Mouse (Mus musculus): ENCODE results near the gene Axin1. TPM values are rescaled to one million over a fixed set of nuclear protein-coding genes. Genes with fewer than 3 reads are reported as not detected.

The Axin1 gene
- total RNA-seq, 2 experiments from 2014 or later, result 25.9 to 29.7 TPM

DNA sequence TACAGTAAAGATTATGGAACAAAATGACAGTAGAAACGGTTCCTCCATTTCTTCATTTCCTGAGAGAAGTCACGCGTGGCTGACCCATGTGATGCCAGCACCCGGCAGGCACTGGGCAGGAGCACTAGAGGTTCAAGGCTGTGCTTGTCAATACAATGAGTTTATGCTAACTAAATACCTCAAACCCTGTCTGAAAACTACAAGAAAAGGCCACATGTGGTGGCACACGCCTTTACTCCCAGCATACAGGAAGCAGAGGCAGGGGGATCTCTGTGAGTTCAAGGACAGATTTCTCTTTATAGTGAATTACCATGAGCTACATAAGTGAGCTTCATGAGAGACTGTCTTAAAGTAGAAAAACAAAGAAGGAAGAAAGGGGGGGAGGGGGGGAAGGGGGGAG, 92.7 kb downstream of the Axin1 start:
- intact Hi-C loops (cut with DNase I), result no loop called here
- no peak for TF ChIP-seq CTCF (IDR thresholded peaks at IDR 0.05)
- no peak for DNase-seq (ENCODE audit: extremely low spot score in 1 of 2, low spot score in 2 of 2)
- H3K4me3 ChIP-seq, result no peak overlapping the region
- no peak overlapping the region for H3K27ac ChIP-seq

DNA sequence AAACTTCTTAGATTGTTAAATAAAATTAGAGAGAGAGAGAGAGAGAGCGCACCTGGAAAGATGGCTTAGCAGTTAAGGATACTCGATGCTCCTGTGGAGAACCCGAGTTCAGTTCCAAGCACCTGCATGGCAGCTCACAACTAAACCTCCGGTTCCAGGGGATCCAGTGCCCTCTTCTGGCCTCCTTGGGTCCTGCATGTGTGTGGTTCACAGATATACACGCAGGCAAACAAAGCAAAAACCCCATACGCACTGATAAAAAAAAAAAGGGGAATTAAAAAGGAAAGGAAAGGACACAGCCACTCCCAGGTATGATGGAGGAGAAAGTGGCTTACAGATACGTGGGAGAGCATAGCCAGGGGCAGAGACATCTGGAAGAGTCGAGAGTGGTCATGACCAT, 94.4 kb downstream of the Axin1 start:
- no peak for DNase-seq (ENCODE audit: extremely low spot score in 1 of 2, low spot score in 2 of 2)
- peak; percentile 16 for TF ChIP-seq CTCF (IDR thresholded peaks at IDR 0.05)
- intact Hi-C loops (cut with DNase I), result no loop called here

DNA sequence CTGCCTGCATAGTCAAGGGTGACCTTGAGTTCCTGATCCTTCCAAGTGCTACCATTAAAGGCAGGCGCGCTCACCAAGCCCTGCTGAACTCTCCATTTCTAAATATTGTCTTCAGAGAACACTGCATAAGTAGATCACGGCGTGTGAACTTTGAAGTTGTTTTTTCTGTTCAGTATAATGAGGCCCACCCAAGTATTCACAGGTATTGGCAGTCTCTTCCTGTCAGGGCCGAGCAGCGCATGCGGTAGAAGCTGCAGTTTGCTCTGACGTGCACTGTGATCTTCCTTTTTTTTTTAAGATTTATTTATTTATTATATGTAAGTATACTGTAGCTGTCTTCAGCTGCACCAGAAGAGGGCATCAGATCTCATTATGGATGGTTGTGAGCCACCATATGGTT, 95.9 kb downstream of the Axin1 start:
- no peak overlapping the region for H3K27ac ChIP-seq

More for the DNA sequence above, 94.4 kb downstream of the Axin1 start:
- no peak overlapping the region for H3K27ac ChIP-seq
- H3K4me3 ChIP-seq, result no peak overlapping the region

DNA sequence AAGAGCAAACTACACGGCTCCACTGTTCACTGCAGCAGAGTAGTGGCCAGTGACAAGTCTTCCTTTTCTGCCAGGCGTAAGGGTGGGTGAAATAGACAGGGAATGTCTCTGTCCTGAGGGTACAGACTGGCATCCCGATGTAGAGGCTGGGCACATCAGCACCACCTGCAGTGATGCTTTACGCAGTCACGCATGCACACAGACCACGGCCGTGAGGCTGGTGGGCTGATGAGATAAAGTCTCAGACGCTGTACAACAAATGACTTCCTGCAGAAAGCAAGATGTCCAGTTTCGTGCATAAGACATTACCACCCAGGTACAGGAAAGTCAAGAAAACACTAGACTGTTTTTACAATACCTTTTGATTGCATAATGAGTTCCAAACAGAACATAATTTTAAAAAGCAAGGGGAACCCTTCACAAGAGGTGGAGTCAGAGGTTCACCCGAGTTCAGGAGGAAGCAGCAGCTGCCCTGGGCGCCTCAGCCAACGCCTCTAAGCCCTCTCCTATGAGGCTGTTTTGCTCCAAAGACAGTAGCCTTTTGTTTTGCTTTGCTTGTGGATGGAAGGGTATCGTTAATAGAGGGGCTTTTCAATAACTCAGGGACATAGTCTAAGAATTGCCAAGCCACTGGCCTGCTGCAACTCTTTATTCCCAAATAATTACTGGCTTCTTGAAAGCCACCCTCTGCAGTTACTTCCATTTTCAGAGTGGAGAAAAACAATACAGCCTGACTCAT, 96.8 kb downstream of the Axin1 start:
- H3K4me3 ChIP-seq, result no peak overlapping the region
- intact Hi-C loops (cut with DNase I), result no loop called here
- no peak for TF ChIP-seq CTCF (IDR thresholded peaks at IDR 0.05)
- DNase-seq (ENCODE audit: extremely low spot score in 1 of 2, low spot score in 2 of 2), result no peak
- peak overlapping the region; percentile 2 for H3K27ac ChIP-seq

More for the DNA sequence above, 95.9 kb downstream of the Axin1 start:
- intact Hi-C loops (cut with DNase I), result no loop called here
- no peak overlapping the region for H3K4me3 ChIP-seq
- no peak for TF ChIP-seq CTCF (IDR thresholded peaks at IDR 0.05)
- DNase-seq (ENCODE audit: extremely low spot score in 1 of 2, low spot score in 2 of 2), result no peak

DNA sequence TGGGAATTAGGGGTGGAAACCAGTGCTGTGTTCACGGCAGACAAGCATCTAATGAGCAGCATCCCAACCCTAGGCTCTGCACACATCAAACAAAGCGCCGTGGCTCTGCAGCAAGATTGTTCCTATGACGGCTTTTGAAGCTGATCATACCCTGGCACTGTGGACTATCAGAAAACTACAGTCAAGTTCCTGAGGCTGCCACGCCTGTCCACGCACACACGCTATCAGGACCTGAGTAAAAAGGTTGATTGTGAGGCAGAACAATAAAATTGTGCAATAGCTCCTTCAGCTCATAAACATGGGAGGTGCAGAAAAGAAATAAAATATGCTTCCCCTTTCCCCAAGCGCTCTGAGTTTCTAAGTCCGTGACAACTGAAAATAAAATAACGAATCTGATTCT, 99.2 kb downstream of the Axin1 start:
- H3K27ac ChIP-seq, result no peak overlapping the region
- DNase-seq (ENCODE audit: extremely low spot score in 1 of 2, low spot score in 2 of 2), result no peak

DNA sequence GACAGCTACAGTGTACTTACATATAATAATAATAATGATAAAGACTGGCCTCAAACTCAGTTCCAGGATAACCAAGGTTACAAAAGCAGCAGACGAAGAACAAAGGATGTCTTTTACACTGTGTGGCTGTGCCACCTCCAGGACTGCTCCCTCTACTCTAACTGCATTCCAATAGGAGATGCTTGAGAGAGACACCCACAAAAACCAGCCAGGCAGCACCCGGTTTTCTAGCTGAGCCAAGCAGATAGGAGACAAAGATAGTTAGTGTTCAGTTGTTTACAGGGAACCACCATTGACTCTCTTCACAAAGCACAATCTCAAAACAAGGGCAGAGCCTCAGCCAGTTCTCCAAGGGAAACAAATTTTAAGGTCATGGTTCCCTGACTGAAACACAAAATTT, 101.1 kb downstream of the Axin1 start:
- H3K27ac ChIP-seq, result peak overlapping the region; percentile 57; the same call in 1 of the 2 replicates
- intact Hi-C loops (cut with DNase I), result no loop called here
- DNase-seq (ENCODE audit: extremely low spot score in 1 of 2, low spot score in 2 of 2), result no peak
- no peak overlapping the region for H3K4me3 ChIP-seq
- TF ChIP-seq CTCF (IDR thresholded peaks at IDR 0.05), result no peak

More for the DNA sequence above, 99.2 kb downstream of the Axin1 start:
- no peak for TF ChIP-seq CTCF (IDR thresholded peaks at IDR 0.05)
- intact Hi-C loops (cut with DNase I), result no loop called here
- no peak overlapping the region for H3K4me3 ChIP-seq

DNA sequence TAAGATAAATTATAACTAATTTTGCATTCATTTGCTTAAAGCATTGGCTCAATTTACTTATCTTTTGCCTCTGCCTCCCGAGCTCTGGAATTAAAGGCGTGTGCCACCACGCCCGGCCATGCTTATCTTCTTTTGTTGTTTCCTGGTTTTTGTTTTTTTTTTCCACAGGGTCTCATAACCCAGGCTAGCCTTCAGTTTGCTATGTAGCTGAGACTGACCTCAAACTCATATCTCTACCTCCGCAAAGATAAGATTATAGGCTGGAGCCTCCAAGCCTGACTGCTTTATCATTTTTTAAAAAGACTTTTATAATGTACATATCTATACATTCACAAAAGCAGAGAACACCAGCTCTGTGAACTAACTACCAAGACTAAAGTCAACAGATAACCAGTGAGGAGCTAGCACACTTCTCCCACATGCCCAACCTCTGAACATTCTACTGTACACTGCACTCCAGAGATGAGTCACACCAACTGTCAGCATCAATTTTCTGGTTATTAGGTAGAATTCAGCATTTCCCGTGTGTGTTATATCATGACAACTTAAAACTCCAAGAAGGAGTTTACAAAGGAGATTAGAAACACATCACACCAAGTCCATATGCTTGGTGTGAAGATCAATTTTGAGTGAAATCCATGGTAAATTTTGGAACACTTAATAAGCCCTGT, 101.8 kb downstream of the Axin1 start:
- intact Hi-C loops (cut with DNase I), result loop anchor here (5.0 kb wide), 1 partner anchor 118 kb away; the partner anchor contains the start of gene Mrpl28
- TF ChIP-seq CTCF (IDR thresholded peaks at IDR 0.05), result no peak
- Histone ChIP-seq H3K4me3 (no peak overlapping the region), H3K27ac (peak overlapping the region; percentile 57; the same call in 1 of the 2 replicates)
- no peak for DNase-seq (ENCODE audit: extremely low spot score in 1 of 2, low spot score in 2 of 2)

DNA sequence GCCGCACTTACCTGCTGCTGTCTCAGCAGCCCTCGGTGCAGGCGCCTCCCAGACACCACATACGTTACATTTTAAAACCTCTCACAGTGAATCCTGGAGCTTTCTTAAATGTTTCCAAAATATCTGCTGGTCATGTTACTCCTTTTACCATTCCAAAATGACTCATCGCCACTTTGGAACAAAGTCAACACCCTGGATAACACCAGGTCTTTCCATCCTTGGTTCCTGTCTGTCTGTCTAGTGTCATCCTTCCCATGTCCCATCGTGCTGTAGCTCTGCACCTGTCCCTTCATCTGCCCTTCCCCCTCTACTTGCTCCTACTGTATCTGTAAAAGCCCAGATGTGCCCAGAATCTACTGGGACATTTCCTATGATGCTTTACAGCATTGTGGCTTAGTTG, 102.5 kb downstream of the Axin1 start:
- no peak overlapping the region for H3K27ac ChIP-seq
- H3K4me3 ChIP-seq, result no peak overlapping the region
- intact Hi-C loops (cut with DNase I), result loop anchor here (5.0 kb wide), 1 partner anchor 119 kb away; the partner anchor contains the start of gene Mrpl28
- no peak for TF ChIP-seq CTCF (IDR thresholded peaks at IDR 0.05)
- no peak for DNase-seq (ENCODE audit: extremely low spot score in 1 of 2, low spot score in 2 of 2)

DNA sequence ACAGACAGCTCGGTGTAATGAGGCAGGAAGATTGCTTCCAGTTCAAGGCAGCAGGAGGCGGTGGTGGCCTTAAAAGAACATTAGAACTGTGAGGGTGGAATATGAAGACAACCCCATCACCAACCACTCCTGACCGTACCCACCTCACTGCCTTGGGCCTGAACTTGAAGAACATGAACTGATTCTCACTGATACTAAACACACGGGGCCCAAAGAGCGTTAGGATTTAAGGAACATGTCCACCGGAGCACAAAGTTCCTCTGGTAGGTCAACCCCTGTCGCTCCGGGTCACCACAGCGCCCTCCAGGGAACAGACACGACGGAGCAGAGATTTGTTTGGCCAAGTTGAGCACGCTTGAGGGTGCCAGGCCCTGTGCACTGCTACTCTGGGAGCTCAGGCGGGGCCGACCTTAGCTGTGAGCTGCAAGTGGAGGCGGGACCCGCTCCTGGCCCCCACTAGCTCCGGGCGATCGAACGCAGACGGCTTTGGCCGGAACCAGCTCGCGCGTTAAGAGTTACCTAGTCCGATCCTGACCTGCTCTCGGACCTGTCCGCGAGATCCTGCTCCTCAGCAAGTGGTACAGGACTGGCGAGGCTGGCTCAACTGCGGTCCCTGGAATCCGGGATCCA, 105.1 kb downstream of the Axin1 start:
- H3K27ac ChIP-seq, result peak overlapping the region; percentile 87
- DNase-seq (ENCODE audit: extremely low spot score in 1 of 2, low spot score in 2 of 2), result peak in 1 of 2 experiments; percentile 61
- intact Hi-C loops (cut with DNase I), result loop anchor here (2.0 to 5.0 kb wide), 3 partner anchors 41 to 121 kb away; partner anchors contain the start of genes Axin1, Mrpl28 and Rgs11
- TF ChIP-seq CTCF (IDR thresholded peaks at IDR 0.05), result peak; percentile 33
- H3K4me3 ChIP-seq, result peak overlapping the region; percentile 81

DNA sequence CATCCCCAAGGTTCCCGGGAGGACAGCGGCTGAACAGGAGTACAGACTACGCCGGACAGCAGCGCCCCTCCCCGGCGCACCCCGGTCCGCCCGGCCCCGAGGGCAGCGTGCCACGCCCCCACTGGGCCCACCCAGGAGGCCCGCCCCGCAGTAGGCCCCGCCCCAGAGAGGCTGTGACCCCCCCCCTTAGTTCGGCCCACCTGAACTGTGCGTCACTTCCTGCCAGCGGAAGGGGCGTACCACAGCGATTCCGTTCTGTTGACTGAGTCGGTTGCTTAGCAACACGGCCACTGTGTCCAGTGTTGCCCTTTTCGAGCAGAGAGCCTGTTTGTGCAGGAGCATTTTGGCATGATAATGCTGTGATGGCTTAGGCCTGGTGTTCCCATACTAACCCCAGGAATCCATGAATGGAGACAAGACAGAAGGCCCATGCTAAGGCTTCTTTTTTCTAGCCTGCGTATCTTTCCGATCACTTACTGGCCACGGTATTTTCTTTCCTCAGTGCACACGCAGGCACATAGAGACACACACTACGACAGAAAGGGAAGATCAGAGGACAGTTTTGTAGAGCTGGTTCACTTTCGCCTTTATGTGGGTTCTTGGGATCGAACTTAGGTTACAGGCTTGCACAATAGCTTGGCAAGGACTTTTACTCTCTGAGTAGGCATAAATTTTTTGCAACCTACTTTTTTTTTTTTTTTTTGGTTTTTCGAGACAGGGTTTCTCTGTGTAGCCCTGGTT, 105.8 kb downstream of the Axin1 start, which contains the start of gene Fam234a:
Gene Fam234a (minus strand): TSS at position 142 of the 741 bp plus-strand sequence.
- no peak; the same call in 1 of the 2 replicates for TF ChIP-seq CTCF (IDR thresholded peaks at IDR 0.05)
- intact Hi-C loops (cut with DNase I), result loop anchor here (2.0 to 5.0 kb wide), 2 partner anchors 41 to 122 kb away; partner anchors contain the start of genes Mrpl28 and Rgs11

More for the DNA sequence above, 105.8 kb downstream of the Axin1 start, which contains the start of gene Fam234a:
- H3K4me3 ChIP-seq, result peak within 1 kb of the TSS; percentile 81
- DNase-seq (ENCODE audit: extremely low spot score in 1 of 2, low spot score in 2 of 2), result peak; percentile 88 to 90
- peak within 1 kb of the TSS; percentile 91 for H3K27ac ChIP-seq

Other genes with a start within 250 kb of the Axin1 start
- 10 to 100 TPM; 46.4 to 47.2 TPM for gene Rab40c, start 219.0 kb upstream of the Axin1 start, total RNA-seq (2021)
- gene Pigq, start 193.8 kb upstream of the Axin1 start, total RNA-seq (2021), result 100 to 1,000 TPM in 1 of 2 experiments, 10 to 100 TPM in 1; 96.5 to 118 TPM
- under 1 TPM; 0.20 to 0.87 TPM for gene Nhlrc4, start 193.7 kb upstream of the Axin1 start, total RNA-seq (2021)
- under 1 TPM; 0.26 to 0.27 TPM for gene A930017K11Rik, start 186.1 kb upstream of the Axin1 start, total RNA-seq (2021)
- 10 to 100 TPM; 53.9 to 59.3 TPM for gene Capn15, start 152.9 kb upstream of the Axin1 start, total RNA-seq (2021)
- 100 to 1,000 TPM; 114 to 119 TPM for gene Rab11fip3, start 69.1 kb upstream of the Axin1 start, total RNA-seq (2021)
- 10 to 100 TPM; 28.5 to 31.5 TPM for gene Decr2, start 48.4 kb upstream of the Axin1 start, total RNA-seq (2021)
- gene Nme4, start 43.1 kb upstream of the Axin1 start, total RNA-seq (2021), result 1 to 10 TPM; 3.6 to 4.2 TPM
- gene Tmem8, start 25.4 kb upstream of the Axin1 start, total RNA-seq (2021), result 10 to 100 TPM; 14.3 to 14.7 TPM
- gene Mrpl28, start 15.2 kb upstream of the Axin1 start, total RNA-seq (2021), result 10 to 100 TPM; 67.8 to 68.0 TPM
- gene Pdia2, start 60.4 kb downstream of the Axin1 start, total RNA-seq (2021), result 1 to 10 TPM in 1 of 2 experiments, under 1 TPM in 1; 0.59 to 1.0 TPM
- gene Rgs11, start 64.3 kb downstream of the Axin1 start, total RNA-seq (2021), result 10 to 100 TPM; 41.9 to 52.7 TPM
- gene Arhgdig, start 69.1 kb downstream of the Axin1 start, total RNA-seq (2021), result 10 to 100 TPM; 94.3 to 95.0 TPM
- 10 to 100 TPM; 18.9 to 19.2 TPM for gene Fam234a, start 105.6 kb downstream of the Axin1 start, total RNA-seq (2021)
- gene Luc7l, start 114.2 kb downstream of the Axin1 start, total RNA-seq (2021), result 10 to 100 TPM; 80.4 to 82.2 TPM

Data from left cerebral cortex, adult 2 months (tissue).